Mouse (Mus musculus) liver, embryonic 14.5 days (tissue): ENCODE data around the gene Zbtb34.

Experiments used
- CTCF ChIP-seq: IDR thresholded peaks from 2 replicates; pipeline ENCODE4 v1.5.1; 2016; ENCODE audit warnings: antibody characterized with exemption, low read depth, control low read depth
- EP300 ChIP-seq: IDR thresholded peaks from 2 replicates; pipeline ENCODE4 v1.6.1; 2016; ENCODE audit warnings: antibody characterized with exemption, low read depth

DNA sequence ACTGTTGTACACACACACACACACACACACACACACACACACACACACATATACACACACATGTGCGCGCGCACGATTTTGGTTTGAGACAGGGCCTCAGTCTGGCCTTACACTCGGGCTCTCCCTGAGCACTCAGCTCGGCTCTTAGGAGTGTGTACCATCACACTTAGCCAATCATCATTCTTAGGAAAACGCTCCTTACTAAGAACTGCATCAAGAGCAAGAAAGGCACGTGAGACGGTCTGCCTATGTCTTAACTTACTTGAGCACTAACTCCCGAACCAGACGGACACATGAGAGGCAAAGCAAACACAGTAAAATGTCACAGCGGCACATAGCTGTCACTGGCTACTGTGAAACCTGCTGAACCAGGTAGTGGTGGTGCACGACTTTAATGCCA, 17.1 kb downstream of the Zbtb34 start:
- TF ChIP-seq CTCF (no peak), EP300 (no peak)
